Mouse (Mus musculus): Measurements from ENCODE around the gene Arl15.

Arl15 gene

GRCm38 (mm10) chr13:113915700-113916099, 121.4 kb downstream of the Arl15 start:
- DNase-seq (ENCODE audit: inconsistent age in 2 of 2, low spot score in 1 of 2), result no peak

- peak in 1 of 2 experiments; percentile 35 for DNase-seq (ENCODE audit: inconsistent age in 2 of 2, low spot score in 1 of 2)
Observed at GRCm38 (mm10) chr13:113916761-113917160, 122.5 kb downstream of the Arl15 start.

DNA sequence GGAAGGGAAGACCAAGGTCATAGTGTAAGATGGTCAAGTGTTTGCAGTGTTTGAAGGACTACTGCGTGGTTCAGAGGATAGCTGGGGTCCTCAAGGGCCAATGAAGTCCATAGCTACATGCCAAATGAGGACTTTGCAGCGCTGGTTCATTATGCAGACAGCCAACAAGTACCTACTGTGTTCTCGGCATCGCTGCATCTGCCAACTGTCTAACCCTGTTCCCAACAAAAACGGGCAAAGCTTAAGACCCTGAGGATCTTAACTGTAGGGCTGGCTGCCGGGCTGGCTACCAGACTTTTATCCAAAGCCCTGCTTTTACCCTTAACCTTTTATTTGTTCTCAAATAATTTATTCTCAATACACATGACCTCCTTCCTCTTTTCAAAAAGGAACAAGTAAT, 123.1 kb downstream of the Arl15 start:
- DNase-seq (ENCODE audit: inconsistent age in 2 of 2, low spot score in 1 of 2), result peak in 1 of 2 experiments; percentile 23

- DNase-seq (ENCODE audit: inconsistent age in 2 of 2, low spot score in 1 of 2), result peak in 1 of 2 experiments; percentile 21
Observed at GRCm38 (mm10) chr13:113917868-113918411, 123.6 kb downstream of the Arl15 start.

- DNase-seq (ENCODE audit: inconsistent age in 2 of 2, low spot score in 1 of 2), result peak; percentile 40 to 68
Observed at GRCm38 (mm10) chr13:113918668-113919067, 124.4 kb downstream of the Arl15 start.

DNA sequence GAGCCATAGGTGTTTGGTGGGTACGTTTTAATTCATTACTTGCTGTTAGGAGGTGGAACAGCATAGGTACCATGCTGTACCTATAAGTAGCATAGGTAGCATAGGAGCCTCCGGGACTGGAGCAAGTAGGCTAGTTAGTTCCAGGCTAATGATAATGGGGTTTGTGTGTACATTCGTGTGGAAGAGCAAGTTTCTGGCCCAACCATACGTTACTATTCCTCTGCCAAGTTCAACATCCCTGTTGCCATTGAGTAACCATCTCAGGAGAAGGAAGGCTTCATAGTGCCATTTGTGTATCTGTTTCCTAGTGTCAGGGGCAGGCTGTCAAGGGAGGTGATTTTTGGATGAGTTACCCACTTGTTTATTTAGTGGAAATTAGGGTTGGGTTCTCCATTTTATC, 141.4 kb downstream of the Arl15 start:
- no peak for DNase-seq (ENCODE audit: inconsistent age in 2 of 2, low spot score in 1 of 2)

DNA sequence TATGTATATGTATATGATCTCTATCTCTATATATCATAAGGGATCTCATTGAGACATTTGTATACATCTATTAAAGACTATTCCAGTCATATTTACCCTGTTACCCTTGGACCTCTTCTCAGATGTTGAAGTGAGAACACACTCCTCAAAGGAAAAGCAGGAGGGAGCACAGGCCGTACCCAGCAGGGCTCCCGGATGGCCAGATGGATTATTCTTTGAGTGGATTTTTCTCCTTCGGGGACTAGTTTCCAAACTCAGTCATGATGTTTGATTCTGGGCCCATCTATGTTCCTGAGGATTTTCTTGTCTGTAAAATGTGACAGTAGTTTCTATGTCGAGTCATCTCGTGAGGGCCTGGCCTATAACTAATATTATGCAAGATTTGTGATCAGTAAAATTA, 142.9 kb downstream of the Arl15 start:
- DNase-seq (ENCODE audit: inconsistent age in 2 of 2, low spot score in 1 of 2), result no peak

GRCm38 (mm10) chr13:113938561-113938960, 144.3 kb downstream of the Arl15 start:
- no peak for DNase-seq (ENCODE audit: inconsistent age in 2 of 2, low spot score in 1 of 2)

DNA sequence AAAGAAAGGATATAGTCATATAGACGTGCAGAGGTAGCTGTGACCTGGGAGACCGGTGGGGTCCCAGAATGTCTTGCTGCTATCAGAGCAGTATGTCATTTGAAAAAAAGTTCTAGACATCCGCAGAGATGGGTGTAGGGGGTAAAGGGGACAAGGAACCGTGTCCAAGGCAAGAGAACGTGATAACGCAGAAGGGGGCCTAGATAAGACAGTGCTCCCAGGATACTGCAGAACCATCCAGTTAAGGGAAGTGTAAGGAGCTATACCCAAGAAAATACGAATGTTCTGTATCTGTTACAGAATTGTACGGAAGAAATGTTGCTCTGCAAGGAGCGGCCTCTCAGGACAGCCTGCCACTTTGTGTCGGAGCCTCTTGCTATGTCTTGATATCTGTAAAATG, 144.8 kb downstream of the Arl15 start:
- DNase-seq (ENCODE audit: inconsistent age in 2 of 2, low spot score in 1 of 2), result no peak

DNA sequence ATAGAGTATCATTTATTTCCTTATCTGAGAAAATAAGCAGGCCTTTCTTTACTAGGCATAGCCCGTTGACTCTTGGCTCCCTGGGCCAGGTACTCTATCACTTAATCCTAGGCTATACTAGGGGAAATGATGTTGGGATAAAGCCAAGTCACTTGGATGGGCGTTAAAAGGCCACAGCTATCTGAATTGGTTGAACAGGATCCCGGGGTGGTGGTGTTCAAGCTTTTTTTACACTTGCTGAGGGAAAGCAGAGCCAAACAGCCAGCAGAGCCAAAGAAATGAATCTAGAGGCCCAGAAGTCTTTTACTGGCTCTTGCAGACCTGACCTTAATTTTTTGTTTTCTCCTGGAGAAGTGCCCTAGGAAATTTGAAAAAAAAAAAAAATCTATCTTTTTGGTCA, 145.4 kb downstream of the Arl15 start:
- DNase-seq (ENCODE audit: inconsistent age in 2 of 2, low spot score in 1 of 2), result no peak

GRCm38 (mm10) chr13:113940151-113940550, 145.8 kb downstream of the Arl15 start:
- no peak for DNase-seq (ENCODE audit: inconsistent age in 2 of 2, low spot score in 1 of 2)

DNA sequence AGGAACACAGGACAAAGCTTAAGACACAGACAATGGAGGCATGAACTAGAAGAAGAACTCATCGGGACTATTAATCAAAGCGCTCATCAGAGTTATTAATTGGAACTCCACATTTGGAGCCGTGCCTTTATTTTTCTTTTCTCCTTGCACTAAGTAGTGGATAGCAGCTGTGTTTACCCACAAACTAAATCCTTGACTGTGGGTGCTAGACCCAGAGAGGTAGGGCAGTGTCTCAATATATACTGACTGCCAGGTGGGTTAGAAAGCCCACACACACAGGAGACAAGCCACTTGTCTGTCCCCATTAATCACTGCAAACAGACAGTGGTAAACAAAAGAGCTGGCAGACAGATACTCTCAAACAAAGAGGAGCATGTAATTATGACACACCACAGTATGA, 147.6 kb downstream of the Arl15 start:
- DNase-seq (ENCODE audit: inconsistent age in 2 of 2, low spot score in 1 of 2), result no peak

GRCm38 (mm10) chr13:113947546-113947945, 153.2 kb downstream of the Arl15 start:
- peak in 1 of 2 experiments; percentile 66 for DNase-seq (ENCODE audit: inconsistent age in 2 of 2, low spot score in 1 of 2)

GRCm38 (mm10) chr13:113949708-113950107, 155.4 kb downstream of the Arl15 start:
- peak; percentile 68 to 78 for DNase-seq (ENCODE audit: inconsistent age in 2 of 2, low spot score in 1 of 2)

DNA sequence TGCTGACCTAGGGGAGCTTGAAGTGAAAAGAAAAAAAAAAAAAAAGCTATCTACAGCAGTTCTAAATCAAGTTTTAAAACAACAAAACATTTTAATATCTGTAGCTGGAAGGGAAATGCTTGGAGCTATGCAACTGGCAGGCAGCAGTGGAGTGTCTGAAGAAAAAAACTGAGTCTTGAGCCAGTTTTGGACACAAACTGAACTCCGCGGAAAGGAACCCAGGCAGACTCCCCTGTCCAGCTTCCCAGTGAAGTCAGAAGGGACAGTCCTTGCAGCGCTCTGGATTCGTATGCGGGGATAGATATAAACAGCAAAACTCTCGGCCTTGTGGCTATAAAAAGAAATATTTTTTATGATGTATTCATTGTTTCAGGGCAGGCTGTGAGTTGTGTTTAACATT, 155.8 kb downstream of the Arl15 start:
- DNase-seq (ENCODE audit: inconsistent age in 2 of 2, low spot score in 1 of 2), result peak in 1 of 2 experiments; percentile 53

- no peak for DNase-seq (ENCODE audit: inconsistent age in 2 of 2, low spot score in 1 of 2)
Observed at GRCm38 (mm10) chr13:113957438-113957837, 163.1 kb downstream of the Arl15 start.

DNA sequence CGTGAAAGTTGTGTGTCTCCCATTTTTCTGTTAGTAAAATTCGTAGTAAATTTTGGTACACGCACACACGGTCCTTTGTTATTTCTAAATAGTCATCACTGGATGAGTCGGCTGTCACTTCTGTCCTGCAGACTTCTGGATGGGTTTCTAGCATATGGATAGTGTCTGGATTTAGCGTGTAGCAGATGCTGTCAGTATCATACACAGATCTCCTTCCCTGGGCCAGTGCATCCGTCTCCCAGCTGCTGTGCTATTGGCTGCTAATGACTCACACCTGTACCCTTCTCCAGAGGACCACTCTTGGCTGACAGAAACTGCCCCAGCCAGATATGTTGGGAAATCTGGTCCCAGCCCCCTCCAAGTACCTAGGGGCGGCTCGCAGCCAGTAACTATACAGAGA, 170.6 kb downstream of the Arl15 start:
- DNase-seq (ENCODE audit: inconsistent age in 2 of 2, low spot score in 1 of 2), result no peak

GRCm38 (mm10) chr13:113970706-113971105, 176.4 kb downstream of the Arl15 start:
- peak in 1 of 2 experiments; percentile 38 for DNase-seq (ENCODE audit: inconsistent age in 2 of 2, low spot score in 1 of 2)

GRCm38 (mm10) chr13:113972401-113972800, 178.1 kb downstream of the Arl15 start:
- peak in 1 of 2 experiments; percentile 44 for DNase-seq (ENCODE audit: inconsistent age in 2 of 2, low spot score in 1 of 2)

- DNase-seq (ENCODE audit: inconsistent age in 2 of 2, low spot score in 1 of 2), result no peak
Observed at GRCm38 (mm10) chr13:113974866-113975265, 180.6 kb downstream of the Arl15 start.

DNA sequence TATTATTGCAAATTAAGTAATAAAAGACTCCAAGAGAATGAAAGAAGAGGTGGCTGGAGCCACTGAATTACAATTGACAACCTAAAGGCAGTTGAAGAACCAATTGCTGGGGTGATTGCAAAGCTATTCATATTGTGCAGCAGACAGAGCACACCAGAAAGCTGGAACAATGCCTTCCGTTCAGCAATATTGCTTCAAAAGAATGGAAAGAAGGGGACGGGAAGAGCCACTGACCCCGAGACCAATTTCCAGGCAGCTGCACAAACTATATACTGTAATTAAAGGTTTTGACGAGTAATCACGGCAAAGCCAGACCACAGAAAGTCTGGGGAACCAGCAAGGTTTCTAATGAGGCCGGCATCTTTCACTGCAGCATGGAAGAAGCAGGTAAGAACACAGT, 181.4 kb downstream of the Arl15 start:
- no peak for DNase-seq (ENCODE audit: inconsistent age in 2 of 2, low spot score in 1 of 2)

DNA sequence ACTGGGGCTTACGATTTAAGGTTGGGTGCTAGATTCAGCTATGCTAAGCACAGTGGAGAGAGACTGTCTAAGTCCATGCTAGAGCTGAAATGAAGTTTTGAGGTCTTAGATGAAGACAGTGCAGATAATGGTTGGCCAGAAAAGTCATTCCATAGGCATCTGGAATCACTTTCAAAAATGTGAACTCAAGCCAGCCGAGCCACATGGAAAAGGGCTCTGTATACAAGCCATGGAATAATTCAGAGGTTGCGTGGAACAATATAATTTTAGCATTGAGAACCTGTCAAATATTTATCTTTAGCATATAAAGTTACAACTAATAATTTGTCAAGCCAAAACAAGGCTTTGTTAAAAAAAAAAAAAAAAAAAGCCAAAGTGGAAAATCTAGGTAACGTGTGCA, 182.6 kb downstream of the Arl15 start:
- DNase-seq (ENCODE audit: inconsistent age in 2 of 2, low spot score in 1 of 2), result no peak

DNA sequence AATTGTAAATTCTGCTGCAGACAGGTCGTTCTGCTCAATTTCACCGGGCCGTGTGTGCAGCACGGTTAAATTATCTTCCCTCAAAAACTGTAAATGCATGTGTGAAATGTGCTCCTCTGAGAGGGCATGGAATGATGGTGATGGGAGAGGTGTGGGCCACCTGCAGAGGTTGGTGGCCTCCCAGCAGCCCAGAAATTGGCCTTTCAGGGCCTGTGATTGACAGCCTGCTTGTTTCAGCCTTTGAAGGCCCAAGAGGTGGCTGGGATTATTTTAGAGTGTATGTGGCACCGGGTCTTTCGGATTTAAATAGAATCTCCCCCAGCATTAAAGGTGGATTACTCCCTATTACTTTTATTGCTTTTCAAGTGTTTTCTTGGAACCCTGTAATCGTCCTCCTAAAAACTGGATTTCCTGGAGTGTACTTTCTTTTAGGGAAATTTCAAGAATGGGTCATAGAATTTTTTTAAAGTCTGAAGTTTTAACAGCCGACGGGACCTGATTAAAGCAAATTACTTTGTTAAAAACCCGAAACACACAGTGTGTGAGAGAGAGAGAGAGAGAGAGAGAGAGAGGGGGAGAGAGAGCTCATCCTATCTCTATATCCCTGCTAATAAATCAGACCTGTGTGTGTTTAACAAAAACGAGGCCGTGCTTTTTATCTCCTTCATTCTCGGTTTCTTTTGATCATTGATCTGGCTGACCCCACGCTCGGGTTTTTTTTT, 186.6 kb downstream of the Arl15 start:
- DNase-seq (ENCODE audit: inconsistent age in 2 of 2, low spot score in 1 of 2), result peak in 1 of 2 experiments; percentile 35
